Mouse (Mus musculus) brain, embryonic 18.5 days (tissue): ENCODE data around the gene Fbxo39.

ENCODE experiments used
- DNase-seq: peaks from one replicate; pipeline ENCODE4 v3.0.0-alpha.2; 2012; ENCODE audit warnings: low read depth, low spot score

The Fbxo39 gene

DNA sequence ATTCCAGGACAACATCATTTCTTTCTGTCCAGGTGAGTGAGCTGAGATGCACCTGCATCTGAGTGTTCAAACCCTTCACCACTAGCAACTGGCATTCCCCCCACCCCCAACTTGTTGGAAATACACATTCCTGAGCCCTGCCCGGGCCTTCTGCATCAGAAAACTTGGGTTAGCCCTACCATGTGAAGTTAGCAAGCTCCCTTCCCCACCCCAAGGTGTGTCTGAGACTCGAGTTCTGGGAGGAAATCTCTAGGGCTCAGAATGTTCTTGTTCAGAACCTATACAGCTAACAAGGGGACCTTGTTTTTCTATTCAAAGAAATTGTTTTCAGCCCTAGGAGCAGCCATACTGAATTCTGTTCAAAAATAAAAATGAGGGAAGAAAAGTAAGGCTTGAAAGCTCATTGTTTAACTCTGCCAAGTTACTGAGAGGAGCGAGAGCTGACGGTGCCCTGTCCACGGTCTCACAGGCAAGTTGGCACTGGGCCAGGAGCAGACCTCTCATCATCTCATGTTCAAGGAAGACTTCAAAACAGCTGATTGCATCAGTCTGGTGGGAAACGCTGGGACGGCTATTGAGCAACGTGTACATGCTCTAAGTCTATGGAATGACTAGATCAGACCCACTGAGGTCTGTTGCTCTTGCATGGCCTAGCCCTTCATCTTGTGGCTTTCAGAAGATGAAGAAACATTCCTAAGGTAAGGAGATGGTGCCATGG is 49.4 kb downstream of the Fbxo39 start:
- DNase-seq, result no peak

DNA sequence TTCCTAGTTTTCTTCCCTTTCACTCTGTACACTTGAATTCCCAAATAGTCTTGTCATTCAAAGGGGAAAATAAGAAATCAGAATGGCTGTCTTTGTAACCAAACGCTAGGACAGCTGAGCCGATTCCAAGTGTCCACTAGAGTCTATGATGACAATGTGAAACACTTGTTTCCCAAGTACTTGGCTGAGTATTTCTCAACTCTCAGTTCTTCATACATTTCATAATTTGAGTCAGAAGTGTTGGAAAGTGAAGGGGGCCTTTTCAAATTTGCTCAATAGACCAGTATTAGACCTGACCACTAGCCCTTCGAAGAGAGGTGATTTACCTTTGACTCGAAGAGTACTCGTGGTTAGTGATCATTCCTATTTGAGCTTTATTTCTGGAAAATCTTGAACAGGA is 50.3 kb downstream of the Fbxo39 start:
- no peak for DNase-seq

DNA sequence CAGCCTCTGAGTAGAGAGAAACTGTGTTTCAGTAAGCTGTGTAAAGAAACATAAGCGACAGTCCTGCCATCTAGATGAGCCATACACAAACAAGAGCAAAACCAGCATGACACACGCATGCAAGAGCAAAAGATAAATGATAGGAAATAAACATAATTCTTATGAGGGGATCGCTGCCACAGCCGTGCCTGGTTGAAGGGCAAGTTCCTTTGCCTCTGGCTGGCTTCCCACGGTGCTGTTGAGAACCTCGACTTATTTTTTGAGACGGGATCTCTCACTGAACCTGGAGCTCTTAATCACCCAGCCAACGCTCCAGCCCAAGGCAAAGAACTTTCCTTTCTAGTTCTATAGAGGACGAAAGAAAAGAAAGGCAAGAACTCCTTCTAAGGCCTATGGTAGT is 51.9 kb downstream of the Fbxo39 start:
- no peak for DNase-seq

DNA sequence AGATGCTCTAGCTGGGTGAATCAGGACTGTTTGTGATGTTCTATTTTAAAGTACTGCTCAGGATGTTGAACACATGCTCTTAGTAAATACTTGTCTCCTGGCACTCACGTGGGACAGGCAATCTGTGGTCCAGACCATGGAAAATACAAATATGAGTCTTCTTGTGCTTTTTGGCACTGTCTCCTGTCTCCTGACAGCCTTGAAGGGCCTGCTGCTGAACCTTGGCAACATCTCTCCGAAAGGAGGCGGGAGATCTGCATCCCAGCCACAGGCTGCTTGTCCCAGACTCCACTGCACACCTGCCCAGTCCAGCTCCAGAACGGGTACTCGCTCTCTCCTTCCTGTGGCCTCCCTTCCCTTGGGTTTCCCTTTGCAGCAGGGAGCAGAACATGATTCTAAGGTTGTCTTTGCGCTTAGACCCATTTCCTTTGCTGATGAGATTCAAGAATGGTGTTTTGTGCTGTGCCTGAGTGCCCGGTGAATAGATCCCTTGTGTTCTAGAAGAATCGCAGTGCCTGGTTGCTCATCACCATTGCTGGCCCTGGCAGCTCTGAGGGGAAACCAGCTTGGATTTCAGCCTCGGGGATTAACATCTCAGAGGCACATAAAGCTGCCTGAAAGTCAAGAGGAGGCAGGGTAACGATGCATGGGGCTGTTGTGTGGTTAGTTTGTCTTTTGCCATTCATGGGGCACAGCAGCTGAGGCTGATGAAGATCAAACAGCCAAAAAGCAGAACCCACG is 53.9 kb downstream of the Fbxo39 start:
- no peak for DNase-seq
